Mouse (Mus musculus): ENCODE data around the gene Cacng8. TPM values are rescaled to one million over a fixed set of nuclear protein-coding genes. Genes with fewer than 3 reads are reported as not detected.

Gene Cacng8
- total and polyA plus RNA-seq, 3 experiments = 5.6 to 9.2 TPM; not detected in 1

- H3K9ac ChIP-seq (ENCODE audit: control insufficient read depth, low read depth, low read length, poor library complexity, severe bottlenecking) = peak overlapping the region; percentile 50
- H3K27ac ChIP-seq (ENCODE audit: control insufficient read depth, low read depth, low read length) = peak overlapping the region; percentile 84
- peak; percentile 74 for DNase-seq (ENCODE audit: low read depth, low spot score)
- TF ChIP-seq MYC (IDR thresholded peaks at IDR 0.05; ENCODE audit: low read depth, low read length) (no peak), NRF1 (IDR thresholded peaks at IDR 0.05; ENCODE audit: insufficient read depth, low read depth, low read length, poor library complexity, severe bottlenecking) (no peak), EP300 (IDR thresholded peaks at IDR 0.05; ENCODE audit: low read depth in 1 of 2, low read length in 2 of 2) (no peak), POLR2A (IDR thresholded peaks at IDR 0.05; ENCODE audit: control insufficient read depth in 1 of 2, insufficient read depth in 1 of 2, low read depth in 1 of 2, low read length in 2 of 2, poor library complexity in 1 of 2) (no peak), MEF2A (IDR thresholded peaks at IDR 0.05; ENCODE audit: extremely low read depth, insufficient replicate concordance, low read depth, low read length, poor library complexity, severe bottlenecking) (no peak), JUND (IDR thresholded peaks at IDR 0.05; ENCODE audit: low read depth, low read length) (peak; percentile 71), TAL1 (IDR thresholded peaks at IDR 0.05; ENCODE audit: low read length) (no peak)
- H3K9me3 ChIP-seq (replicated peaks; ENCODE audit: insufficient read depth, low read length) = no peaks in the 10 kb centered on the region
- peaks cover 0 to 21% of the 10 kb centered on the region in 2 experiments; a peak in 3 of 4 replicates for H3K4me1 ChIP-seq (ENCODE audit: control insufficient read depth in 1 of 2, insufficient read depth in 2 of 2, low read length in 2 of 2)
- peaks cover 16% of the 10 kb centered on the region for H3K79me2 ChIP-seq (ENCODE audit: control insufficient read depth, insufficient read depth, low read length, poor library complexity)
- peak overlapping the region; percentile 31 to 40; a peak in 3 of 4 replicates for H3K4me3 ChIP-seq (ENCODE audit: control insufficient read depth in 1 of 2, insufficient read depth in 1 of 2, low read depth in 2 of 2, low read length in 2 of 2)
- H3K36me3 ChIP-seq (ENCODE audit: control insufficient read depth in 1 of 2, insufficient read depth in 2 of 2, low read length in 2 of 2) = peaks cover 4 to 23% of the 10 kb centered on the region in 2 experiments
- no peaks in the 10 kb centered on the region for H3K27me3 ChIP-seq (ENCODE audit: control insufficient read depth in 1 of 2, insufficient read depth in 2 of 2, low read length in 2 of 2)
Measured at GRCm38 (mm10) chr7:3388885-3389284, 1.6 kb upstream of the Cacng8 start.

- peaks cover 4 to 23% of the 10 kb centered on the region in 2 experiments for H3K36me3 ChIP-seq (ENCODE audit: control insufficient read depth in 1 of 2, insufficient read depth in 2 of 2, low read length in 2 of 2)
- peak overlapping the region; percentile 31 to 33 for H3K4me3 ChIP-seq (ENCODE audit: control insufficient read depth in 1 of 2, insufficient read depth in 1 of 2, low read depth in 2 of 2, low read length in 2 of 2)
- TF ChIP-seq EP300 (IDR thresholded peaks at IDR 0.05; ENCODE audit: low read depth in 1 of 2, low read length in 2 of 2) = peak in 1 of 2 experiments; percentile 14; a peak in 2 of 4 replicates
- peak; percentile 58; the same call in 1 of the 2 replicates for TF ChIP-seq MXI1 (IDR thresholded peaks at IDR 0.05; ENCODE audit: low read depth, low read length)
- no peak for TF ChIP-seq MAX (IDR thresholded peaks at IDR 0.05; ENCODE audit: low read length)
- TF ChIP-seq ZNF384 (IDR thresholded peaks at IDR 0.05; ENCODE audit: low read depth, low read length) = peak; percentile 61
- TF ChIP-seq MAZ (IDR thresholded peaks at IDR 0.05; ENCODE audit: low read depth, low read length) = peak; percentile 42; the same call in 1 of the 2 replicates
- TF ChIP-seq ELF1 (IDR thresholded peaks at IDR 0.05; ENCODE audit: low read depth, low read length) = peak; percentile 45; the same call in 1 of the 2 replicates
- no peak for TF ChIP-seq TCF12 (IDR thresholded peaks at IDR 0.05; ENCODE audit: low read depth, low read length)
- 0 out of 2 replicates have a peak, but pooled peaks have one; percentile 9 for TF ChIP-seq NELFE (IDR thresholded peaks at IDR 0.05; ENCODE audit: low read depth, low read length)
- no peak for TF ChIP-seq GABPA (IDR thresholded peaks at IDR 0.05; ENCODE audit: low read depth, low read length)
- TF ChIP-seq MYB (IDR thresholded peaks at IDR 0.05; ENCODE audit: low read depth, low read length) = no peak
- peak; percentile 48; the same call in 1 of the 2 replicates for TF ChIP-seq GATA1 (IDR thresholded peaks at IDR 0.05; ENCODE audit: low read depth, low read length)
- 0 out of 2 replicates have a peak, but pooled peaks have one; percentile 25 for TF ChIP-seq TBP (IDR thresholded peaks at IDR 0.05; ENCODE audit: low read depth, low read length)
- peak; percentile 59; the same call in 1 of the 2 replicates for TF ChIP-seq SIN3A (IDR thresholded peaks at IDR 0.05; ENCODE audit: low read length)
- H3K27me3 ChIP-seq (ENCODE audit: control insufficient read depth in 1 of 2, insufficient read depth in 2 of 2, low read length in 2 of 2) = no peaks in the 10 kb centered on the region
- H3K79me2 ChIP-seq (ENCODE audit: control insufficient read depth, insufficient read depth, low read length, poor library complexity) = peaks cover 16% of the 10 kb centered on the region
- H3K9me3 ChIP-seq (replicated peaks; ENCODE audit: insufficient read depth, low read length) = no peaks in the 10 kb centered on the region
- H3K27ac ChIP-seq (ENCODE audit: control insufficient read depth, low read depth, low read length) = peak overlapping the region; percentile 84
- peak overlapping the region; percentile 37 for H3K9ac ChIP-seq (ENCODE audit: control insufficient read depth, low read depth, low read length, poor library complexity, severe bottlenecking)
- peaks cover 0 to 21% of the 10 kb centered on the region in 2 experiments; a peak in 3 of 4 replicates for H3K4me1 ChIP-seq (ENCODE audit: control insufficient read depth in 1 of 2, insufficient read depth in 2 of 2, low read length in 2 of 2)
- DNase-seq (ENCODE audit: low read depth, low spot score) = peak; percentile 78
Measured at GRCm38 (mm10) chr7:3389444-3390412, 755 bp upstream of the Cacng8 start.

Data from MEL (cell line).